Mouse (Mus musculus): ENCODE results near the gene Mapk13. TPM values are rescaled to one million over a fixed set of nuclear protein-coding genes. Genes with fewer than 3 reads are reported as not detected.

Mapk13 gene
- total RNA-seq, 2 experiments from 2014 or later: 1.0 to 1.2 TPM

Other genes with a start within 250 kb of the Mapk13 start
- not detected for gene Armc12, start 238.5 kb upstream of the Mapk13 start, total RNA-seq (2021)
- gene Clpsl2, start 219.9 kb upstream of the Mapk13 start, total RNA-seq (2021): not detected
- not detected for gene Clps, start 208.5 kb upstream of the Mapk13 start, total RNA-seq (2021)
- 1 to 10 TPM; 1.4 to 2.8 TPM for gene Lhfpl5, start 193.7 kb upstream of the Mapk13 start, total RNA-seq (2021)
- gene Srpk1, start 146.6 kb upstream of the Mapk13 start, total RNA-seq (2021): 100 to 1,000 TPM in 1 of 2 experiments, 10 to 100 TPM in 1; 99.9 to 101 TPM
- 1 to 10 TPM; 6.6 to 8.0 TPM for gene Slc26a8, start 79.1 kb upstream of the Mapk13 start, total RNA-seq (2021)
- gene Mapk14, start 78.0 kb upstream of the Mapk13 start, total RNA-seq (2021): 10 to 100 TPM; 91.8 to 92.8 TPM
- gene AC170998.1, start 43.2 kb upstream of the Mapk13 start, total RNA-seq (2021): 1 to 10 TPM; 2.2 to 3.6 TPM
- gene Brpf3, start 31.8 kb downstream of the Mapk13 start, total RNA-seq (2021): 10 to 100 TPM; 47.2 to 54.7 TPM
- under 1 TPM; 0.46 to 0.57 TPM for gene Pnpla1, start 89.1 kb downstream of the Mapk13 start, total RNA-seq (2021)
- gene 4930539E08Rik, start 146.0 kb downstream of the Mapk13 start, total RNA-seq (2021): 10 to 100 TPM in 1 of 2 experiments, 1 to 10 TPM in 1; 9.5 to 11.4 TPM
- gene Pxt1, start 174.5 kb downstream of the Mapk13 start, total RNA-seq (2021): not detected
- gene Kctd20, start 182.7 kb downstream of the Mapk13 start, total RNA-seq (2021): 10 to 100 TPM; 74.0 to 77.4 TPM
- gene Stk38, start 238.7 kb downstream of the Mapk13 start, total RNA-seq (2021): 10 to 100 TPM; 44.9 to 59.3 TPM

All from left cerebral cortex, postnatal 25 days (tissue).